Mouse (Mus musculus) spleen, adult 10 weeks (tissue): ENCODE measurements around the gene Frmd4a. TPM values are rescaled to one million over a fixed set of nuclear protein-coding genes. Genes with fewer than 3 reads are reported as not detected.

Experiments
- polyA plus RNA-seq: library from polyadenylated mRNA; stranded (reverse); fragments of 350-450 nt; fragmentation: Illumina TruSeq; extraction: RNeasy Lipid Tissue Mini Kit (QIAGEN cat#74804); gene quantifications from one replicate; pipeline ENCODE4 v1.2.3, GENCODE M21; 2015; ENCODE audit warnings: low replicate concordance; ENCODE audit not compliant: insufficient read depth

The Frmd4a gene
- 15.2 TPM for polyA plus RNA-seq

GRCm38 (mm10) chr2:4017528-4018288 is at the start of gene Frmd4a:
Frmd4a (plus strand) TSS chr2:4017717.

GRCm38 (mm10) chr2:4651500-4652285 is 634.2 kb downstream of the Frmd4a start, which contains the start of gene Prpf18:
Prpf18 (minus strand) TSS chr2:4652113.

